Mouse (Mus musculus) midbrain, embryonic 11.5 days (tissue): ENCODE results near the gene Clstn2. TPM values are rescaled to one million over a fixed set of nuclear protein-coding genes. Genes with fewer than 3 reads are reported as not detected.

Experiments
- ATAC-seq: fragments of 200-750 bp; cut with Nextera tagmentation; 2 replicates; pipeline ENCODE4 v1.8.0; 2017; ENCODE audit warnings: moderate TSS enrichment, moderate library complexity; ENCODE audit not compliant: low FRiP score
- DNase-seq: peaks from one replicate; pipeline ENCODE4 v3.0.0; 2015; ENCODE audit warnings: low spot score; ENCODE audit errors: missing footprints
- H3K27ac ChIP-seq: fragments of 300-500 bp; sonication (generic); 2 replicates; pipeline ENCODE4 v1.5.1; 2014; ENCODE audit warnings: low read depth, low read length
- H3K27me3 ChIP-seq: fragments of 300-500 bp; sonication (generic); 2 replicates; pipeline ENCODE4 v1.6.1; 2014; ENCODE audit warnings: mild to moderate bottlenecking, low read length, moderate library complexity, mixed read lengths; ENCODE audit not compliant: control insufficient read depth, insufficient read depth
- H3K36me3 ChIP-seq: fragments of 300-500 bp; sonication (generic); 2 replicates; pipeline ENCODE4 v1.6.1; 2014; ENCODE audit warnings: mild to moderate bottlenecking, low read length, moderate library complexity, mixed read lengths; ENCODE audit not compliant: control insufficient read depth, insufficient read depth
- H3K4me1 ChIP-seq: fragments of 300-500 bp; sonication (generic); 2 replicates; pipeline ENCODE4 v1.6.1; 2014; ENCODE audit warnings: low read length; ENCODE audit not compliant: control insufficient read depth, insufficient read depth
- H3K4me2 ChIP-seq: fragments of 300-500 bp; sonication (generic); 2 replicates; pipeline ENCODE4 v1.6.1; 2014; ENCODE audit warnings: mild to moderate bottlenecking, moderate library complexity
- H3K4me3 ChIP-seq: fragments of 300-500 bp; sonication (generic); 2 replicates; pipeline ENCODE4 v1.5.1; 2014; ENCODE audit warnings: low read depth, low read length
- H3K9ac ChIP-seq: fragments of 300-500 bp; sonication (generic); 2 replicates; pipeline ENCODE4 v1.6.1; 2014; ENCODE audit warnings: low read length
- H3K9me3 ChIP-seq: fragments of 300-500 bp; sonication (generic); 2 replicates; pipeline ENCODE4 v1.6.1; 2016; ENCODE audit warnings: low read length; ENCODE audit not compliant: control insufficient read depth
- WGBS: fragments of 180-500 bp; shearing (Covaris S2); extraction: QIAGEN DNeasy Blood & Tissue Kit; methylation state at CpG from one replicate; pipeline ENCODE4 v1.1.7; 2014; 5-methylcytosine and 5-hydroxymethylcytosine counted together
- polyA plus RNA-seq: library from polyadenylated mRNA; unstranded; fragments of >200 nt; fragmentation: Nextera tagmentation; extraction: Ambion mirVana; gene quantifications from 2 replicates; pipeline ENCODE4 v1.2.1, GENCODE M21; 2014

The Clstn2 gene
- polyA plus RNA-seq, 1 experiment from 2014 or later, result 1.6 TPM

- no peak overlapping the region for H3K9ac ChIP-seq
- H3K4me1 ChIP-seq, result no peaks in the 10 kb centered on the region
- H3K9me3 ChIP-seq, result no peaks in the 10 kb centered on the region
- no peak overlapping the region for H3K4me2 ChIP-seq
- no peak overlapping the region for H3K27ac ChIP-seq
- no peaks in the 10 kb centered on the region for H3K36me3 ChIP-seq
- WGBS, result 57% methylated on average over 3 of the region's 3 CpGs
- no peaks in the 10 kb centered on the region for H3K27me3 ChIP-seq
- no peak overlapping the region for H3K4me3 ChIP-seq
- DNase-seq, result no peak
- no peak for ATAC-seq
These were observed 219.8 kb downstream of the Clstn2 start for GRCm38 (mm10) chr9:97813157-97813556.

- no peak for ATAC-seq
- 88% methylated on average over 5 of the region's 5 CpGs for WGBS
These were observed 225.9 kb downstream of the Clstn2 start for GRCm38 (mm10) chr9:97807031-97807430.

GRCm38 (mm10) chr9:97793661-97794060, 239.3 kb downstream of the Clstn2 start:
- H3K4me2 ChIP-seq, result no peak overlapping the region
- no peak for DNase-seq
- no peak for ATAC-seq
- no peak overlapping the region for H3K27ac ChIP-seq
- H3K4me3 ChIP-seq, result no peak overlapping the region
- H3K36me3 ChIP-seq, result no peaks in the 10 kb centered on the region
- H3K9me3 ChIP-seq, result no peaks in the 10 kb centered on the region
- H3K9ac ChIP-seq, result no peak overlapping the region
- WGBS, result 85% methylated on average over 8 of the region's 8 CpGs
- H3K4me1 ChIP-seq, result no peaks in the 10 kb centered on the region
- H3K27me3 ChIP-seq, result no peaks in the 10 kb centered on the region

More at GRCm38 (mm10) chr9:97807031-97807430, 225.9 kb downstream of the Clstn2 start:
- DNase-seq, result no peak
- Histone ChIP-seq H3K4me2 (no peak overlapping the region), H3K9me3 (no peaks in the 10 kb centered on the region), H3K36me3 (no peaks in the 10 kb centered on the region), H3K27me3 (no peaks in the 10 kb centered on the region), H3K4me1 (no peaks in the 10 kb centered on the region), H3K27ac (no peak overlapping the region), H3K4me3 (no peak overlapping the region), H3K9ac (no peak overlapping the region)

GRCm38 (mm10) chr9:97788151-97788670, 244.8 kb downstream of the Clstn2 start:
- ATAC-seq (no peak), DNase-seq (no peak)
- Histone ChIP-seq H3K4me3 (no peak overlapping the region), H3K36me3 (no peaks in the 10 kb centered on the region), H3K9me3 (no peaks in the 10 kb centered on the region), H3K9ac (no peak overlapping the region), H3K4me1 (no peaks in the 10 kb centered on the region), H3K4me2 (no peak overlapping the region), H3K27ac (no peak overlapping the region), H3K27me3 (no peaks in the 10 kb centered on the region)
- 81% methylated on average over 5 of the region's 5 CpGs for WGBS

- H3K9ac ChIP-seq, result no peak overlapping the region
- no peaks in the 10 kb centered on the region for H3K27me3 ChIP-seq
- no peaks in the 10 kb centered on the region for H3K36me3 ChIP-seq
- ATAC-seq, result no peak
- H3K9me3 ChIP-seq, result no peaks in the 10 kb centered on the region
- H3K4me3 ChIP-seq, result no peak overlapping the region
- no peak overlapping the region for H3K27ac ChIP-seq
- no peak overlapping the region for H3K4me2 ChIP-seq
- peak; percentile 19 for DNase-seq
- WGBS, result 90% methylated on average over 5 of the region's 5 CpGs
- no peaks in the 10 kb centered on the region for H3K4me1 ChIP-seq
These were observed 252.9 kb downstream of the Clstn2 start for GRCm38 (mm10) chr9:97780032-97780616.

- DNase-seq (peak; percentile 31), ATAC-seq (no peak)
- Histone ChIP-seq H3K4me1 (no peaks in the 10 kb centered on the region), H3K36me3 (no peaks in the 10 kb centered on the region), H3K27me3 (no peaks in the 10 kb centered on the region), H3K9ac (no peak overlapping the region), H3K27ac (no peak overlapping the region), H3K4me3 (no peak overlapping the region), H3K4me2 (no peak overlapping the region), H3K9me3 (no peaks in the 10 kb centered on the region)
- WGBS, result 79% methylated on average over 1 of the region's 1 CpGs
These were observed 257.2 kb downstream of the Clstn2 start for GRCm38 (mm10) chr9:97775770-97776169.

GRCm38 (mm10) chr9:97774991-97775390, 258.0 kb downstream of the Clstn2 start:
- H3K9me3 ChIP-seq, result no peaks in the 10 kb centered on the region
- DNase-seq (peak; percentile 65), ATAC-seq (no peak)
- no peaks in the 10 kb centered on the region for H3K4me1 ChIP-seq
- H3K36me3 ChIP-seq, result no peaks in the 10 kb centered on the region
- WGBS, result 79% methylated on average over 1 of the region's 1 CpGs
- H3K4me2 ChIP-seq, result no peak overlapping the region
- H3K4me3 ChIP-seq, result no peak overlapping the region
- H3K27me3 ChIP-seq, result no peaks in the 10 kb centered on the region
- H3K27ac ChIP-seq, result no peak overlapping the region
- no peak overlapping the region for H3K9ac ChIP-seq

GRCm38 (mm10) chr9:97773911-97774310, 259.1 kb downstream of the Clstn2 start:
- Histone ChIP-seq H3K27me3 (no peaks in the 10 kb centered on the region), H3K36me3 (no peaks in the 10 kb centered on the region), H3K4me1 (no peaks in the 10 kb centered on the region), H3K9ac (no peak overlapping the region), H3K27ac (no peak overlapping the region), H3K9me3 (no peaks in the 10 kb centered on the region), H3K4me3 (no peak overlapping the region), H3K4me2 (no peak overlapping the region)
- DNase-seq (peak; percentile 45), ATAC-seq (no peak)
- 75% methylated on average over 3 of the region's 3 CpGs for WGBS

- H3K4me2 ChIP-seq, result no peak overlapping the region
- no peak overlapping the region for H3K4me3 ChIP-seq
- WGBS, result 66% methylated on average over 3 of the region's 3 CpGs
- H3K27me3 ChIP-seq, result no peaks in the 10 kb centered on the region
- no peak for ATAC-seq
- no peak overlapping the region for H3K9ac ChIP-seq
- H3K36me3 ChIP-seq, result no peaks in the 10 kb centered on the region
- no peak overlapping the region for H3K27ac ChIP-seq
- peak; percentile 31 for DNase-seq
- no peaks in the 10 kb centered on the region for H3K4me1 ChIP-seq
- no peaks in the 10 kb centered on the region for H3K9me3 ChIP-seq
These were observed 260.6 kb downstream of the Clstn2 start for GRCm38 (mm10) chr9:97772431-97772830.
